Mouse (Mus musculus): ENCODE data around the gene Eef2.

The Eef2 gene

DNA sequence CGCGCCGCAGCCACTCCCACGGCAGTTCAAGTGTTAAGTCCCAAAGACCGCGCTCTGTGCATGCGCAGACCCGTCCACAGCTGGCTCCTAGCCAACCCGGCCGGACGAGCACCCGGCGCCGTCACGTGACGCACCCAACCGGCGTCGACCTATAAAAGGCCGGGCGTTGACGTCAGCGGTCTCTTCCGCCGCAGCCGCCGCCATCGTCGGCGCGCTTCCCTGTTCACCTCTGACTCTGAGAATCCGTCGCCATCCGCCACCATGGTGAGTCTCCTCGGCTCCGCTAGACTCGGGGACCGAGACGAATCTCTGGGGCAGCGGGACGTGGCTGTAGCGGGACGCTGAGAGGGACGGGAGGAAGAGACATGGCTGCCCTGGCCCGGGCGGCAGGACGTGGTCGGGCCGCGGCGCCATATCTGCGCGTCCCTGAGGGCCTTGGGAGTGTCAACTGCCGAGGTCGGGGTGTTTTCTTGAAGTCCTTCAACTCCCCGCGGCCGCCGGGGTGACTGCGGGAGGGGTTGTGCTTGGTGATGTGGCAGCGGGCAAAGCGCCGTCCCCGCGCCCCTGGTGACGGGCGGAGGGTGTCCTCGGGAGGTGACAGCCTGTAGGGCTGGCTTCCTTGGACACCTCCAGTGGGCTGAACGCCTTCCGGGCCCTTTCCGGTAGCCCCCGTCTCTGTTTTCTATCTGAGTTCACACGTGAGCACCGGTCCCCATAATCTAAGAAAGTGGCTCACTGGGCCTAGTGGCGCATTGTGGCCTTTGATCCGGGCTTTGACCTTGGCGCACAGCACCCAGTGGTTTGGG, at the start of gene Eef2:
Gene Eef2 (plus strand): TSS at position 166 of the 806 bp plus-strand sequence.
- peak; percentile 100 for DNase-seq

DNA sequence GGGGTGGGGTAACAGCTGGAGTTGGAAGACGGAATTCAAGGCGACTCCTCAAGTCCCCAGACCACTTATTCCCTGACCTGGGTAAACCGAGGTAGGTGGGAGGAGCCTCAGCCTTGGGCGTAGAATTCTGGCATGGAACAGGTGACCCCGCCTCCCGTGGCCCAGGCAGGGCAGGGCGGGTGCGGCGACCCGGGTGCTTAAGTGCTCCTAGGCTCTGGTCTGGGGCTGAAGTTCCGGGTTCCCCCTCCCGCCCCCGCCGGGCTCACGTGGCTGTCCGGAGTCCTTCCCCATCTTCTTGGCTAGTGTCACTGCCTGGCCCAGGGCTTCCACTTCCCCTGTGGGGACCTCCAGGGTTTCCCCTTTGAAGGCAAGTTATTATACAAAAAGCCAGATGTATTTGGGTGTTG, 42.2 kb upstream of the Eef2 start:
- DNase-seq: peak in 1 of 2 experiments; percentile 61

DNA sequence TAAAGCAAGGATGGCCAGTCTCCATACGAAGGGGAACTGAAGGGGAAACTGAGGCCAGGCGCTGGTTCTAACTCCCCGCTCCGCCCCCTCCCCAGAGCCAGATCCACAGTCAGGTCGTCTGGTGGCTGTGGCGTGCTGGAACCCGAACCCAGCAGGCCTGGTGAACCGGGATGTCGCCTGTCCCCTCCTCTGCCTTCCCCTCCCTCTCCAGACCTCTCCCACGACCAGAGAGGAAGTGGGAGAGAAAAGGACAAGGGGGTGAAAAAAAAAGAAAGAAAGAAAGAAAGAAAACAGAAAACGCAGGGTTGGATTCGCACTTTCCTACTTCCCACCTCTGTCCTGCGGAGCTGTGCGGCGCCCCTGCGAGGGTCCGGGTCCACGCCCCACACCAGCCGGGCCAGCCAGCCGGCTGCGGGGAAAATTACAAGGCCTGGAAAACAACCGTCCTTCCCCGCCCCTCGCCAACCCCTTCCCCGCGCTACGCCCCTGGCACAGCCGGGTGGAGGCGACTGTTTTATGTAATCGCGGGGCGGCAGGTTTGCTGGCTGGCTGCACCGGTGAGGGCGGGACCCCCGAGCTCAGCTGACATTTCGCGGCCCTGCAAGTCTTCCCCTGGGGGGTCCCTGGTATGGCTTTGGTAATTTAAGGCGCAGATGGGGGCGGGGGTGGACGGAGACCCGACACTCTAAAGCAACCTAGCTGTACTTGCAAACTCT, 41.3 kb upstream of the Eef2 start, which contains the start of gene Zbtb7a:
Gene Zbtb7a (plus strand): TSS at position 255 of the 716 bp plus-strand sequence.
- peak; percentile 55 to 68 for DNase-seq

DNA sequence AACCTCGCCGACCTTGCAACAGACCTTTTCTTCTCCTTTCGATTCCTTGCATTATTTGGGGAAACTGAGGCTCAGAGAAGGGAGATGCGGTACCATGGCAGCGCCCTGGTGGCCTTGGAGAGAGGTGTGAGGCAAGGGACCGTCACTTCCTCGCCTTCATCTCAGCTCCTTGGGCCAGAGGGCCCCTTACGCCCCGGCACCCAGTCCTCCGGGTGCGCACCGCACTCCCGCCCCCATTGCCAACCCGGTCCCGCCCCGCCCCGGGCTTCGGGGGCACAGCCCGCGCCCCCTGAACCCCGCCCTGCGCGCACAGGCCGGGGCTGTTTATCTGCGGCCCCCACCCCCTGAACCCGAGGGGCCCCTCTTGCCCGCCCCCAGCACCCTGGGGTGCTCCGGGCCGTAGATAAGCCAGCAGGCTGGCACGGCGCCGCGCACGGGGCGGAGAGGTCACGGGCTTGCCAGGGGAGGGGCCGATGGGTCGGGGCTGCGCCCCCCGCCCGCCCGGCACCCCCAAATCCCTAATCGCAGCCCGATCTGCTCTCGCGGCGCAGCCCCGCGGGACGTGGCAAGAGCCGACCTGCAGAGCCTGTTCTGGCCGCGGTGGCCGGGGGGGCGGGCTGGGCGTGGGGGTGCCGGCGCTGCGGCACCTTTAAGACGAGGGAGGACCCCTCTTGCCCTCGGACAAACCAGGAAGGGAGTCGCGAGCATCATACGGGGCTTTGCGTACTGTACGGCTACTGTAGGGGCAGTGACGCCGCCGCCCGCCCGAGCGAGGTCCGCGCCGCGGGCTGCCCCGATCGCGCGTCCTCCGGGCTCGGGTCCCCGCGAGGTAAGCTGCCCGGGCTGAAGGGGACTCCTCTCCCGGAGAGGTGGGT, 40.4 kb upstream of the Eef2 start:
- DNase-seq: peak; percentile 82 to 85

DNA sequence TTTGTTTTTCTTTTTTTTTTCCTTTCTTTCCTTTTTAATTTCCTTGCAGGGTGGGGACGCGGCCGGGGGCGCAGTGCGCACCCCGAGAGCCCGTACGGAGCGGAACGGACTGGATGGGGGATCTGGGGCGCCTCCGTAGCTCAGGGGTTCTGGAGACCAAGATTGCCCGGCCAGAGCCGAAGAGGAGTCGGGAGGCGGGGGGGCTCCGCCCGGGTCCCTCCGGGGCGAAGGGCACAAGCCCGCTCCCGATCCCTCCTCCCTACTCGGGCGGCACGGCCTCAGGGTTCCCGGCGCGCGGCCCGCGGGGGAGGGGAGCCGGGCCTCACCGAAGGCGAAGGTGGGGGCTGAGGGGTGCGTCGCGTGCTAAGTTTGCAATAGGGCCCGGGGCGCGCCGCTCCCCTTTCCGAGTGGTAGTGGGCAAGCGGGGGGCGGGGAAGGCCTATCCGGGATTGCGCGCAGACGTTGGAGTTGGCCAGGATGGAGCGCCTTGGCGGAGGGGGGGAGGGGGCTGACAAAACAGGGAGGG, 39.7 kb upstream of the Eef2 start:
- peak; percentile 86 to 89 for DNase-seq

DNA sequence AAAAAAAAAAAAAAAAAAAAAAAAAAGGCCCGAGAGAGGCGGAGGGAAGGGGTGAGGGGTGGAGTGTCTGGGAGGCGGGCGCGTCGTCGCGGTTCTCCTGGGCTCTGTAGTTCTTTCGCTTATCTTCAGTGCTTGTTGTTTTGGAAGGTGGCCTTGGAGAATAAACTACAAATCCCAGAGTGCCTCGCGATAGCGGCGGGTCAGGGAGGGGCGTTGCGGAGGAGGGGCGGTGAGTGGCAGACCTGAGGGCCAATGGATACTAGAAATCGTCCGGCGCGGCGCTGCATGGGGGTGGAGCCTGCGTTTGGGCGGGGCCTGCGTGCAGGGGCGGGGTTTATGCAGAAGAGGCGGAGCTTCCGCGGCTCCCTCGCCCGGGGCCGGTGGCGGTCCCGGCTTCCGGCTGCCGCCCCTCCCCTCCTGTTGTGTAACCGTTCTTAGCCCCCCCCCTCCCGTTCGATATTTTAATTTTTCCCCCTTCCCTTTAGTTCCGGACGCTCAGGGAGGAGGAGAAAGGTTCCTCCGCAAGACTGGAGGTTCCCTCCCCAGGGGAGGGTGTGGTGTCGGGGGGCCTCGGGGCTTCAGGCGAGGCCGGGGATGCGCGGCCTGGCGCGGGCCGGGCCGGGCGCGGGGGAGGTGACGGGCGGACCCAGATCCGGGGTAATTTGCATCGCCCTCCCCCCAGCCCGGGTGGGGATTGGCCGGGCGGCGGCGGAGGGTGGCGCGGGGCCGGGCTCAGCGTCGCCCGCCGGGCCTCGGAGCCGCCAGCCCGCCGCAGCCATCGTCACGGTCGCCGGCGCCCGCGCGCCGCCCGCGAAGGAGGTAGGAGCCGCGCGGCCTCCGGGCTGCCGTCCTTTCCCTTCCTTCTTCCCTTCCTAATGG, 38.9 kb upstream of the Eef2 start:
- peak; percentile 100 for DNase-seq

DNA sequence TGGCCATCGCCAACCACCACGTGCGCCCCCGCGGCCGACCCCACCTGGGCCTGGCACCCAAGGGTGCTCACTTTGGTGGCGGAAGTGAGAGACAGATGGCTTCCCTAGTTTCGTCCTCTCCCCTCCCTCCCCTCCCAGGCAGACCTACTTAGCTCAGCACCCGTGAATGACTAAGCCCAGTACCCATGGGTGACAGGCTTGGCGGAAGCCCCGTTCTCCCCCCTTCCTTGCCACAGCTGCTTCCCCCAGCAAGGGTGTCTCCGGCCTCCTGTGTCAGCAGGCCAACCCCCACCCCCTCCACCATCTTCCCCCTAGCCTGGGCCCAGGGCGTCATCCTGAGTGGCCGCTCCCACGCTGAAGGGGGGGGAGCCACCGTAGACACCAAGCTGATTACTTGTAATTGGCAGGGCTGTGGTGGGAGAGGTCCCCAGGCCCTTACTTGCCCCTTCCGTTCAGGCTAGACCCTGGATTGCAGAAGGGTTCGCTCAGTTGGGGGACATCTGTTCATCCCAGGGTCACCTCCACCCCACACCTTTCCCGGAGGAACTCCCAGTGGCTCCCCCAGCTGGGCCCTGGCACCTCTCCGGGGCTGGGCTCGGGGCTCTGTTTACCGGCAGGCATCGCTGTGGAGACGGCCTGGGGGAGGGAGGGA, 38.2 kb upstream of the Eef2 start:
- DNase-seq: peak; percentile 68 to 78

DNA sequence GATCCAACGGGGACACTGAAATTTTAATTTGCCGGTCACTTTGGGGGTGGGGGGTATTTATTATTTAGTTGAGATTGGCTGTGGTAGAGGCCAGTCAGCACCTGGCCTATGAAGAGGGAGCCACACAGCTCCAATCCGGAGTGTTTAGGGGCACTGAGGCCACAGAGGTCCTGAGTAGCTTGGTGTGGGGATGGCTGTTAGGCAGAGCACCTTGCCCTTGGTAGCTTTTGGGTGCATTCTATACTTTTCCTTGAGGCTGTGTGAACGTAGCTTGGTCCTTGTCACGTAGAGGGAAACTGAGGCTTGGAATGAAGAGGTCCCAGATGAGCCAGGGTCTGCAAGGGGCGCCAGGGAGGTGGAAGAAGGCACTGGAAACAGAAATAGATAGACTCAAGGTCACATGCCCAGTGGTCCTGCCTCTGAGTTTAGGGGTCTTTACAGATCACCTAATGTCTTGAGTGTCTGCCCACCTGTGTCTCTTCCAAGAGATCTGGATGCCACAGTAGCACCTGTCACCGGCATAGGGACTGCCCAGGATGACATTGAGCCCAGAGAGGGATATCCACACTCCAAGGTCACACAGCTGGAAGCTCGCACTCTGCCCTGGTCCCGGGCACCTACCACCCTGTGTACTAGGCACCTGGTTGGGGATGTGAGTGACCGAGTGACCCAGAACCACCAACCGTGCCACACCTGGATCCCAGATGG, 37.5 kb upstream of the Eef2 start:
- DNase-seq: peak in 1 of 2 experiments; percentile 48

DNA sequence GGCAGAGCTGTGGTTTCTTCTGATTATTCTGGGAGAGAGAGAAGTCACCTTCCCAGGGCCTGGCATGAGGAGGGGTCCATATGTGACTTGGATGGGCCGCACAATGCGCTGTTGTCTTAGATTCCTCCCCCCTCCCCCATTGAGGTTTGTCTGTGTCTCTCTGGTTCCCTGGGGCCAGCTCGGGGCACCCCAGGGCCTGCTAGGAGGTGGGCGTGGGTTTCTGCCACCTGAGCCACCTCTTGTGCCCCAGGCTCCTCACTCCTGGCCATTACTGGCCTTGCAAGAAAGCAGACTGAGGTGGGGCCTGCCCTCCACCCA, 36.9 kb upstream of the Eef2 start:
- peak in 1 of 2 experiments; percentile 43 for DNase-seq

DNA sequence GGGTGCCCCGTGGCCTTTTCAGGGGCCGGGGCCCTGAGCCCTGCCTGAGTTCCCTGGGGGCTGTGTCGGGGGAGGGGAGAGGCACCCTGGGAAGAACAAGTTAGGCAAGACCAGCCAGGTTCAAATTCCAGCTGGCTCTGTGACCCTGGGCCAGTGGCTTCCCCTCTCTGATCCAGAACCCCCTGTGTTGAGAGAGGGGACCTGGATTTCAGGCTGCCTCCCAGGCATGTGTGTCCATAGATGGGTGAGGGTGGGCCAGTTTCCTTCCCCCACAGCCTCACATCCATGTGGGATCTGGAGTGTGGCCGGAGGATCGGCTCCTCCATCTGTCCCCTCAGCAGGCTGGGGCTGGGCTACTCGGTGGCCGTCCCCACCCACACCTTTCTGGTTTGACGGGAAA, 36.4 kb upstream of the Eef2 start:
- DNase-seq: peak; percentile 74 to 82

DNA sequence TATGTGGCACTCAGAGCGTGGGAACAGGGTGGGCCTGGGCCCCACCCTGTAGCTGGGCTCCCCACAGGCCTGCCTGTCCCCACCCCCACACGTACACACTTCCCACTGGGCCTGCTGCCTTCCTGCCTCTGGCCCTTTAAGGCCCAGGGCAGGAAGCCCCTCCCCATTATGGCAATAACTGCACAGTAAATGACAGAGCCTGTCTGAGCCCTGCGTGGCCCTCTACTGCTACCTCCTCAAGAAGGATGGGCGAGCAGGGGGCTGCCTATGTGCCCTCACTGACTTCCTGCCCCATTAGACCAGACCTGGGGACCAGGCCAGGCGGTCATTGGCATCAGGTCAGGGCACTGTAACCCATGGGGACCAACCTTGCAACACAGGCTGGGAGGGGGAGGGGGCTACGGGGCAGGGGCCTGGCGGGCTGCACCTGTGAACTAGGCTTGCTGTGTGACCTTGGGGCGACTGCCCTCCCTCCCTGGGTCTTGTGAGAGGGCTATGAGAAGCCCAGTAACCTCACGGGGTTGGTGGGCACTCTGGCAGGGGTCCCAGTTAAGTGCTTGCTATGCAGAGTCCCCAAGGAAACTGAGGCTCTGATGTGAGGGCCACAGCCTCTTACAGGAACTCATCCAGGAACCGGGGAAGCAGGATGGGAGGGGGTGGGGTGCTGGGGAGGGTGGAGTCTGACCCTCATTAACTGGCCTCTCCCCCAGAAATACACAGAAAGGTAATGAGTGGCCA, 35.5 kb upstream of the Eef2 start:
- DNase-seq: peak in 1 of 2 experiments; percentile 54

DNA sequence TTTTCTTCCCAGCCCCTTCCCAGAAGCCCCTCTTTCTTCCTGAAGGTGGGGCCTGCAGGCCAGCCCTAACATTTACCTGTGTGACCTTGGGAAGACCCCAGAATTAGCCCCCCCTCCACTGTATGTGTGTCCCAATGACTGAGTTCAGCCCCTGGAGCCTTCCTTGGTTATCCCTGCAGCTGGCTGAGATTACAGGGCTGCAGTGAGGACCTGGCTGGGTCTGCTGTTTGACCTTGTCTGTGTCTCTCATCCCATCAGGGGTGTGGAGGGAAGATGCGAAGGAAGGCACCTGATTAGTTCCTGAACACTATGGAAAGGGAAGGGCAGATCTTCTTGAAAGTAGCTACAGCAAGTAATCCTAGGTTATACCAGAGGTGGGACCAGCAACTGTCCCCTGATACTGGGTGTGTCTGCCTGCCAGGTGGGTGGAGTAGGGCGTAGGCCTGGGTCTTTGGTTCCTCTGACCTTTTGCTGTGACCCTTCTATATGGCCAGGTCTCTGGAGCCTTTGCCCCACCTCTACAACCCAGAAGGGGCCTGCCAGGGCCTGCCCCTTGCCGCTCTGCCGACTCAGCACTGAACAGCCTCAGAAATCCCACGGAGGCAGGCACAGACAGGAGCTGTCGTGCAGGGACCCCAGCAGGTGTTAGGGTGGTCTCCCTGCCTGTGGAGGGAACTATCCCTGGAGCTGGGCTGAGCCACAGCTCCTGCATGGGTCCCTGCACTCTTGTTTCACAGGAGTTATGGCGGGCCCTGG, 34.8 kb upstream of the Eef2 start:
- peak in 1 of 2 experiments; percentile 40 for DNase-seq

DNA sequence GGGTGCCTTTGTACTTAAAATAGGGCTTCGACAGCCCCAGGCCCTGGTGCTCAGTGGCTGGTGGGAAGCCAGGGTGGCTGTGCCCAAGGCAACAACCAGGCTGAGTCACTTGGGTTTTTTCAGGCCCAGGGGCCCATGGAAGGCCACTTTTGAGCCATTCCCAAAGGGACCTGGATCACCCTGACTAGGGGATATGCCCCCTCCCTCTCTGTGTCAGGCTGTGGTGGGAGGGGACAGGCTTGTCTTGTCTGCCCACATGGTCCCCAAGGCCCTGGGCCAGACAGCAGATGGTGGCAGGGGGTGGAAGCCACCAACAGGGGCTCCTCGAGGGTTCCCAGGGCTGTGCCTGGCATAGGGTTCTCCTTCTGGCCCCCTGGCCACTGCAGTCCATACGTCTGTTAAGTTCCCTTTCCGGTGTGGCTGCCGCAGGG, 33.9 kb upstream of the Eef2 start:
- peak; percentile 66 to 71 for DNase-seq

DNA sequence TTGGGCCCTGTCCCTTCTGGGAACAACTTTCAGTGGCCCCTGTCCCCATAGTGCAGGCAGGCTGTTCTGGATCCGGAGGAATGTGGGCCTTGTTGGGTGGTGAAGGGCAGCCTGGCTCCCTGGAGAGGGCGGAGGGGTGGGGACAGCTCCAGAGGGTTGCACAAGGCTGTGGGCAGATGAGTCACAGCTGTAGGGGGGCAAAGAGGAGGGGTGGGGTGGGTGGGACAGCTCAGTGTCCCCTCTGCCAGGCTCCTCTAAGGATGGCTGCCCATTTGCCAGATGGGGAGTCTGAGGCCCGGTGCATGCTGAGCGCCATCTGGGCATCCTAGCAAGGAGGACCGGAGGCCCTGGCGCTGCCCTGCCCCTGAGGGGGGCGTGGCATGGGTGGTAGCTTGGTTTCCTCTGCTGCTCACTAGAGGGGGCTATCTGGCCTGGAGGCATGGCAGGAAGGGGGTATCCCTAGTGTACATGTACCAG, 33.2 kb upstream of the Eef2 start:
- DNase-seq: peak; percentile 72 to 81

DNA sequence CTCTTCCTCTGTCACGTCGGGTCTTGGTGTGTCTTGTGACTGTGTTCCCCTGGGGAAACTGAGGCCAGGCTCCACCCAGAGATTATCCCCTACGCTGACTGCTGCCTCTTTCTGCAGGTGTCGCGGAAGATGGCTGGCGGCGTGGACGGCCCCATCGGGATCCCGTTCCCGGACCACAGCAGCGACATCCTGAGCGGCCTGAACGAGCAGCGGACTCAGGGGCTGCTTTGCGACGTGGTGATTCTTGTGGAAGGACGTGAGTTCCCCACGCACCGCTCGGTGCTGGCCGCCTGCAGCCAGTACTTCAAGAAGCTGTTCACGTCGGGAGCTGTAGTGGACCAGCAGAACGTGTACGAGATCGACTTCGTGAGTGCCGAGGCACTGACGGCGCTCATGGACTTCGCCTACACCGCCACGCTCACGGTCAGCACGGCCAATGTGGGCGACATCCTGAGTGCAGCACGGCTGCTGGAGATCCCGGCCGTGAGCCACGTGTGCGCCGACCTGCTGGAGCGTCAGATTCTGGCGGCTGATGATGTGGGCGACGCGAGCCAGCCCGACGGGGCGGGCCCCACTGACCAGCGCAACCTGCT, 32.5 kb upstream of the Eef2 start:
- DNase-seq: peak in 1 of 2 experiments; percentile 47

DNA sequence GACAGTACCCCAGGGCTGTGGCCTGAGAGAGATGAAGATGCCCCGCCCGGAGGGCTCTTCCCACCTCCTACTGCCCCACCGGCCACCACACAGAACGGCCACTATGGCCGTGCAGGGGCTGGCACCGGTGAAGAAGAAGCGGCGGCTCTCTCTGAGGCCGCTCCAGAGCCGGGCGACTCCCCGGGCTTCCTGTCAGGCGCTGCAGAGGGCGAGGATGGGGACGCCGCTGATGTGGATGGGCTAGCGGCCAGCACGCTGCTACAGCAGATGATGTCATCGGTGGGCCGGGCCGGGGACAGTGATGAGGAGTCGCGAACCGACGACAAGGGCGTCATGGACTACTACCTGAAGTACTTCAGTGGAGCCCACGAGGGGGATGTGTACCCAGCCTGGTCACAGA, 31.8 kb upstream of the Eef2 start:
- DNase-seq: peak in 1 of 2 experiments; percentile 54

DNA sequence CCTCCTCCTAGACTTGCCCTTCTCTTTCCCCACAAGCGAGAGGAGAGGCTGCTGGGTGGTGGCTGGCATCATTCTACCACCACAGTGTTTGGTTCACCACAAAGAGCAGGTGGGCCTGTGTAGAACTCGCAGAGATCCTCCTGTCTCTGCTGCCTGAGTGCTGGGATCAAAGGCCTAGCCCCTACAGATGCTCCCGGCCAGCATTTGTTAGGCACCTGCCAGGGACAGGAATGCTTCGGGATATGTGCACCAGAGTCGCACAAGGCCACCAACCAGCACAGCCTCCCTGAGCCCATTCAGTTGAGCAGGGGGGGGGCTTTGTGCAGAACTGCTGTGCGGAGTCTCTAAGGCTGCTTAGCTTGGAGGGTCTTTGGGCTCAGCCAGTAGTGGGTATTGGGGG, 31.1 kb upstream of the Eef2 start:
- no peak for DNase-seq

DNA sequence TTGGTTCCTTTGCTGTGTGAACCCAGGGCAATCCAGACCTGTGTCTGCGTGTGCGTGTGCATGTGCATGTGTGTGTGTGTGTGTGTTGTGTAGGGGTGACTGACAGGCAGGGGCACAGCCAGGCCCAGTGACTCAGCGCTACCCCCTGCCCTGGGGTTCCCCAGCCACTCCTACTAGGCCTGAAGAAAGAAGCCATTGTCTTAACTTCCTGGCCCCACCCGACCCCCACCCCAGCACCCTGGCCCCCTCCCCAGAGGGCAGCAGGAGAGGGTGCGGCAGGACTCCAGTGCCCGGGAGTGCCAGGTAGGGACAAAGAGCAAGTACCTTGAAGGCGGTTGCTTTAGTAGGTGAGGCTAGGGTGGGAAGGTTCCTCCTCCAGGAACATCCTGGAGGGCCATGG, 30.7 kb upstream of the Eef2 start:
- no peak for DNase-seq

All from cerebellum, postnatal 25 days (tissue).